Mouse (Mus musculus): Measurements from ENCODE around the gene Acat2. TPM values are rescaled to one million over a fixed set of nuclear protein-coding genes. Genes with fewer than 3 reads are reported as not detected.
"Not testable (repeated sequence)": the region's sequence is repeated elsewhere in the genome, so short reads cannot be mapped to it uniquely, and the experiment has no call there.

Gene Acat2
- polyA plus RNA-seq, 2 experiments from 2014 or later: 53.6 to 68.3 TPM

DNA sequence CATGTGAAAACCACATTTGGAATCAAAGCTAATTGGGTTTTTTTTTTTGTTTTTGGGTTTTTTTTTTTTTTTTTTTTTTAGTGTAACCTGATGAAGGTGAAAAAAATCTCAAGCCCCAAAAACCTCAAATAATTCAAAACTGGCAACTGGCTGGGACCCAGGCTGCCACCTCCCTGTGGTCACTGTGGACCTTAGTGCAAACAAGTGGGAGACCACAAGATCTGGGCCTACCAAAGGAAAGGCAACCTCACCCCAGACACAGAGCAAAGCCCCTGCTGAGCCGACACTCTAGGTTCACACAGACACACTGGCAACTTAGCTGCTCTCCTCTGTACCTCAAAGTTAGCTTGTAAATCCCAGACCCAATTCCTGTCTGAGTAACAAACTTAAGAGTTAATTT, 56.2 kb downstream of the Acat2 start:
- ATAC-seq: no peak

DNA sequence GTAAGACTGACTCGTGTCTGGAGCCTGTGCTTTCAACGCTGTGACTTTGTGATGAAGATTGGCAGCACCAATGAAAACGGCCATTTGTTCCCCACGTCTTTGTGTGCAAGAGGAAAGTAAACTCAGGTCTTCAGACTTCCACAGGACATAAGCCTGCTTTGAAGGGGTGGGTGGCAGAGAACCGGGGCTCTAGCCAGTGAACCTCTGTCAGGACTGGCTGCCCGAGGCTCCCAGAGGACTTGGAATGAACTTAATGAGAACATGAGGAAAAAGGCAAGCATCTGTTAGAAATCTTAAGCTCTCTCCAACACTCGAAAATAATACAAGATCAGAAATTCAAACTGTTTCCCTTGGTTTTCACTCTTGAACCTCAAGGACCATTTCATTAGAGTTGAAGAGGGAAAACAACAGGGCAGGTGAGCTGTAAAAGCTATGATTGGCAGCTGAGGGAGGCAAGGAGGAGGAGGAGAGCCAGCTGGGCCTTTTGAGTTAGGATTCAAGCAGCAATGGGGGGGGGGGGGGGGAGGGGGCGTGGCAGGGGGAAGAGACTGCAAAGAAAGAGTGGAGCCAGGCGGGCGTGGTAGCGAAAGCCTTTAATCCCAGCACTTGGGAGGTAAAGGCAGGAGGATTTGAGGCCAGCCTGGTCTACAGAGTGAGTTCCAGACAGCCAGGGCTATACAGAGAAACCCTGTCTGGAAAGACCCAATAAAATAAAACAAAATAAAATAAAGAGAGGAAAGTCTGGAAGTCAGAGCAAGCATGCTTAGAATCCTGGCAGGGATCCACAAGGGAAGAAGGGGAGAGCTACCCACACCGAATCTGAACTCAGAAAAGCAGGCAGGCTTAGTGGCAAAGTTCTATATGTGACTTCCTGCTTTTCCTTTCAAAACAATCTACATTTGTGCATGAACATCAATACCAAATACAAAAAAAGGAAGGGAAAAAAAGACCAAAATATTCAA, 56.9 kb downstream of the Acat2 start:
- ATAC-seq: no peak

DNA sequence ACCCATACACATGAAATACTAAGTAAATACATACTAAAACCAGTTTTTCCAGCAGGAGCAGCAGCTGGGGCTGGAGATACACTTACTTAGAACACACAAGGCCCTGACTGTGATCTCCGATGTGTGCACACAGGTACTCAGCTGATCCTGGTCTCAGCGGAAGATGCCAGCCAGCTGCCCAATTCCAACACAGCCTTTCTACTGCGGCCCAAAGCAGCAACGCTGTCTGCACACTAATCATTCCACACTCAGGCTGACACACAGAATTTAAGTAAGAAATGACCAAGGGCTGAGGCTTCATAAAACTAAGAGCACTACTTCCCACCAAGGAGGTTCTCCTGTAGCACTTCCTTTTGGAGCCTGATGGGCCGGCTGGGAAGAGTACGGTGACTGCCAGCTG, 58.3 kb downstream of the Acat2 start:
- no peak for ATAC-seq

DNA sequence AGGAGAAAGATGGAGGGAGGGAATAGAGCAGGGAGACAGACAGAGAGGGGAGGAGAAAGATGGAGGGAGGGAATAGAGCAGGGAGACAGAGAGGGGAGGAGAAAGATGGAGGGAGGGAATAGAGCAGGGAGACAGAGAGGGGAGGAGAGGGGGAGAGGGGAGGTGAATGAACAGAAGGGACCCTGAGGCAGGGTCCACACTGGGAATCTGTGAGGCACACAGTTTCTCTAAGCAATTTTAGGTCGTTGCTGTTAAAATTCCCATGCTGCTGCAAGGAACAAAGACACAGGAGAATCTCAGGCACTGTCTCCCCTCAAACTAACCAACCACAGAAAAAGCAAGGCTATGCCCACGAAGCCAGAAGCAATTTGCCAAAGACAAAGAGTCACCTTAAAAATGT, 61.9 kb downstream of the Acat2 start:
- not testable (repeated sequence) for ATAC-seq

DNA sequence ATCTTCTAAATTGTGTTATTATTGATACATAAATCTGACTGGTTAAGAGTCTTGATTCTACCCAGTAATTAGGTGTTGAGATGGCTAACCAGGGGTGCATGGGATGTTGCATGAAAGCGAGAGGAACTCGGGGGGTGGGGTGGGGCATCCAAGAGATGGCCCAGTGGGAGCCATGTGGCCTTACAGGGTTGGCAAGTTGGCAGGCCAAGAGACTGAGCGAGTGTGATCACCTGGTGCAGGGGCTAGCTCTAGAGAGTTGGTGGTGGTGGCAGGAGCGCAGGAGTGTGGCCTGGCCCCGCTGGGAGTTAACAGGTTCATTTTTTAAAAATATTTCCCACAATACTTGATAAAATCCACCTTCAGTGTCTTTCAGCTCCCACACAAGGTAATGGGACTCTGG, 62.9 kb downstream of the Acat2 start:
- no peak for ATAC-seq

Other genes with a start within 250 kb of the Acat2 start
- gene Igf2r, start 191.1 kb downstream of the Acat2 start, polyA plus RNA-seq (2017; shearing (Covaris generic)): 10 to 100 TPM; 45.2 to 46.1 TPM
- gene Mas1, start 92.6 kb downstream of the Acat2 start, polyA plus RNA-seq (2017; shearing (Covaris generic)): under 1 TPM in 1 of 2 experiments, not detected in 1; 0.62 TPM
- not detected for gene Mrgprh, start 84.7 kb downstream of the Acat2 start, polyA plus RNA-seq (2017; shearing (Covaris generic))
- gene Pnldc1, start 50.5 kb downstream of the Acat2 start, polyA plus RNA-seq (2017; shearing (Covaris generic)): 1 to 10 TPM in 1 of 2 experiments, under 1 TPM in 1; 0.55 to 1.3 TPM
- 100 to 1,000 TPM; 221 to 225 TPM for gene Tcp1, start 45.0 kb downstream of the Acat2 start, polyA plus RNA-seq (2017; shearing (Covaris generic))
- gene Mrpl18, start 44.4 kb downstream of the Acat2 start, polyA plus RNA-seq (2017; shearing (Covaris generic)): 100 to 1,000 TPM; 187 to 190 TPM
- under 1 TPM in 1 of 2 experiments, not detected in 1; 0.52 TPM for gene Acat3, start 20.1 kb downstream of the Acat2 start, polyA plus RNA-seq (2017; shearing (Covaris generic))
- gene Wtap, start 33.4 kb upstream of the Acat2 start, polyA plus RNA-seq (2017; shearing (Covaris generic)): 100 to 1,000 TPM in 1 of 2 experiments, 10 to 100 TPM in 1; 97.3 to 149 TPM
- 10 to 100 TPM; 50.5 to 67.6 TPM for gene Sod2, start 46.1 kb upstream of the Acat2 start, polyA plus RNA-seq (2017; shearing (Covaris generic))
- not detected for gene Gpr31b, start 91.5 kb upstream of the Acat2 start, polyA plus RNA-seq (2017; shearing (Covaris generic))
- not detected for gene Tcp10b, start 100.4 kb upstream of the Acat2 start, polyA plus RNA-seq (2017; shearing (Covaris generic))
- not detected for gene Unc93a, start 171.1 kb upstream of the Acat2 start, polyA plus RNA-seq (2017; shearing (Covaris generic))

Data from CD4-positive, CD25-positive, alpha-beta regulatory T cell, adult 4 months (primary cell).